Mouse (Mus musculus) embryo, embryonic 10.5 days (tissue): Measurements from ENCODE around the gene Apon.
A peak's percentile ranks its signal among the peaks of the same experiment; 100 is the strongest.
"Not testable (repeated sequence)": the region's sequence is repeated elsewhere in the genome, so short reads cannot be mapped to it uniquely, and the experiment has no call there.

Experiments used
- DNase-seq: peaks from one replicate; pipeline ENCODE4 v3.0.0-alpha.2; 2015; ENCODE audit warnings: low spot score

The Apon gene

GRCm38 (mm10) chr10:128253677-128254255 lies at the start of gene Apon:
Gene Apon, plus strand, starts transcription at chr10:128254096.
- DNase-seq, result no peak

- no peak for DNase-seq
These were observed 49.0 kb upstream of the Apon start for GRCm38 (mm10) chr10:128204941-128205340.

GRCm38 (mm10) chr10:128208326-128208725 lies 45.6 kb upstream of the Apon start:
- DNase-seq, result no peak

- no peak for DNase-seq
These were observed 44.4 kb upstream of the Apon start for GRCm38 (mm10) chr10:128209311-128210009.

GRCm38 (mm10) chr10:128210131-128210530 lies 43.8 kb upstream of the Apon start:
- DNase-seq, result no peak

- no peak for DNase-seq
These were observed 42.9 kb upstream of the Apon start for GRCm38 (mm10) chr10:128210954-128211353.

- DNase-seq, result peak; percentile 96
These were observed 42.3 kb upstream of the Apon start, which contains the start of gene Spryd4 for GRCm38 (mm10) chr10:128211390-128212108. Gene Spryd4, minus strand, starts transcription at chr10:128211807.

- DNase-seq, result no peak
These were observed 41.7 kb upstream of the Apon start for GRCm38 (mm10) chr10:128212148-128212547.

GRCm38 (mm10) chr10:128212871-128213323 lies 41.0 kb upstream of the Apon start:
- DNase-seq, result peak; percentile 85

GRCm38 (mm10) chr10:128214112-128214511 lies 39.8 kb upstream of the Apon start:
- DNase-seq, result not testable (repeated sequence)

GRCm38 (mm10) chr10:128214981-128215380 lies 38.9 kb upstream of the Apon start:
- no peak for DNase-seq

- DNase-seq, result no peak
These were observed 35.3 kb upstream of the Apon start for GRCm38 (mm10) chr10:128218387-128219117.

GRCm38 (mm10) chr10:128221533-128222286 lies 32.2 kb upstream of the Apon start:
- peak; percentile 21 for DNase-seq

GRCm38 (mm10) chr10:128225064-128225463 lies 28.8 kb upstream of the Apon start:
- DNase-seq, result no peak

GRCm38 (mm10) chr10:128225538-128225937 lies 28.4 kb upstream of the Apon start, which contains the start of gene Mip:
Gene Mip, plus strand, starts transcription at chr10:128225838.
- DNase-seq, result no peak

- DNase-seq, result no peak
These were observed 26.3 kb upstream of the Apon start for GRCm38 (mm10) chr10:128227592-128227991.

- no peak for DNase-seq
These were observed 25.9 kb upstream of the Apon start for GRCm38 (mm10) chr10:128228009-128228408.

- no peak for DNase-seq
These were observed 23.3 kb upstream of the Apon start for GRCm38 (mm10) chr10:128230582-128230981.

- DNase-seq, result peak; percentile 44
These were observed 22.8 kb upstream of the Apon start for GRCm38 (mm10) chr10:128231146-128231545.

- peak; percentile 86 for DNase-seq
These were observed 22.0 kb upstream of the Apon start, which contains the start of gene Timeless for GRCm38 (mm10) chr10:128231697-128232419. Gene Timeless, plus strand, starts transcription at chr10:128232065.
